Mouse (Mus musculus): ENCODE data around the gene Cdc42ep2. TPM values are rescaled to one million over a fixed set of nuclear protein-coding genes. Genes with fewer than 3 reads are reported as not detected.
A peak's percentile ranks its signal among the peaks of the same experiment; 100 is the strongest.

Cdc42ep2 gene
- 1 to 10 TPM; 4.4 to 6.0 (median 5.4) TPM for total RNA-seq (2022)

- DNase-seq (ENCODE audit: low spot score in 2 of 2), result peak; percentile 84 to 88
Observed at GRCm38 (mm10) chr19:5924713-5925093, at the start of gene Cdc42ep2. Gene Cdc42ep2, minus strand, starts transcription at chr19:5924816.

- no peak for DNase-seq (ENCODE audit: low spot score in 2 of 2)
Observed at GRCm38 (mm10) chr19:5967664-5968063, 43.0 kb upstream of the Cdc42ep2 start.

DNA sequence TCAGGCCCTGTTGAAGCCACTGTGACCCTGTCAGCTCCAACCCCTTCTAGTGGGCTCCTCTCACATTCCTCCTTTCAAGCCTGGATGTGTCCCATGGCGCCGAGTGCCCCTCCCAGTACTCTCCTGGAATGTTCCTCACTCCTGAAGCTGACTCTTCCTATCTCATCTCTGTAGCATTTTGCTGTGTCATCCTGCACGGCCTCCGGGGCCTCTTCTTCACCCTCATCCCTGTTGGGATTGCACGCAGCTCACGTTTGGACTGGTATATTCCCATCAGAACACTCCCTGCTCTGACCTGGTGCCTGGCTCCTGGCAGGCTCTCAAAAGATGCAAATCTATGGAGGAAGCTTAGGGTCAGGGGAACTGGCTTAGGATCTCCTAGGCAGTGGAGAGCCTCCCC lies 42.2 kb upstream of the Cdc42ep2 start:
- DNase-seq (ENCODE audit: low spot score in 2 of 2), result no peak

GRCm38 (mm10) chr19:5965910-5966309 lies 41.3 kb upstream of the Cdc42ep2 start:
- DNase-seq (ENCODE audit: low spot score in 2 of 2), result no peak

- peak; percentile 34 to 69 for DNase-seq (ENCODE audit: low spot score in 2 of 2)
Observed at GRCm38 (mm10) chr19:5965280-5965679, 40.7 kb upstream of the Cdc42ep2 start.

GRCm38 (mm10) chr19:5964804-5965203 lies 40.2 kb upstream of the Cdc42ep2 start:
- DNase-seq (ENCODE audit: low spot score in 2 of 2), result no peak

- DNase-seq (ENCODE audit: low spot score in 2 of 2), result peak; percentile 64 to 84
Observed at GRCm38 (mm10) chr19:5963883-5964562, 39.4 kb upstream of the Cdc42ep2 start, which contains the start of gene Pola2. Gene Pola2, minus strand, starts transcription at chr19:5964202.

DNA sequence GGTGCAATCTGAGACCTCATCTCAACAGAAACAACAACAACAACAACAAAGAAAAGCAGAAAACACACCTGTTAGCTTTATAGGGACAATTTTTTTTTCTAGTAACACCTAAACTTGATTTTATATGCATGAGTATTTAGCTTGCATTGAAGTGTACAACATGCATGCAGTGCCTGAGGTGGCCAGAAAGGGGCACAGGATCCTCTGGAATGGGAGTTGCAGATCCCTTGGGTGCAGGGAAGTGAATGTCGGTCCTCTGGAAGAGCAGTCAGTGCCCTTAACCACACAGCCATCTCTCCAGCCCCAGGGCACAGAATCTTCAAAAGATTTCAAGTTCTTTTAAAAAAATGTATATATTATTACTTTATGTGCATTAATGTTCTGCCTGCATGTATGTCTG lies 38.0 kb upstream of the Cdc42ep2 start:
- no peak for DNase-seq (ENCODE audit: low spot score in 2 of 2)

DNA sequence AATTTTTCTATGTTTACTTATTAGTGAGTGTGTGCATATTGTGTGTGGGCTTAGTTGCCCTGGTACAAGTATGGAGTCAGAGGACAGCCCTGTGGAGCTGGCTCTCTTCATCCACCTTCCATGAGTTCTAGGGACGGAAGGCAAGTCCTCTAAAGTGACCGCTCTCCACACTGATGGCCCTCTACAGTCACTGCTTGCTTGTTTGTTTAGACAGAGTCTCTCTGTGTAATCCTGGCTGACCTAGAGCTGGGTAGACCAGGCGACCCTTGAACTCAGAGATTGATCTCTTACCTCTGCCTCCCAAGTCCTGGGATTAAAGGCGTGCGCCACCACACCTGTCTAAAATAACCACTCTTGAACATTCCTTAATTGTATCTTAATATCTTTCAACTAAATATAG lies 32.8 kb upstream of the Cdc42ep2 start:
- DNase-seq (ENCODE audit: low spot score in 2 of 2), result no peak

- peak; percentile 39 to 75 for DNase-seq (ENCODE audit: low spot score in 2 of 2)
Observed at GRCm38 (mm10) chr19:5956685-5957084, 32.1 kb upstream of the Cdc42ep2 start.

DNA sequence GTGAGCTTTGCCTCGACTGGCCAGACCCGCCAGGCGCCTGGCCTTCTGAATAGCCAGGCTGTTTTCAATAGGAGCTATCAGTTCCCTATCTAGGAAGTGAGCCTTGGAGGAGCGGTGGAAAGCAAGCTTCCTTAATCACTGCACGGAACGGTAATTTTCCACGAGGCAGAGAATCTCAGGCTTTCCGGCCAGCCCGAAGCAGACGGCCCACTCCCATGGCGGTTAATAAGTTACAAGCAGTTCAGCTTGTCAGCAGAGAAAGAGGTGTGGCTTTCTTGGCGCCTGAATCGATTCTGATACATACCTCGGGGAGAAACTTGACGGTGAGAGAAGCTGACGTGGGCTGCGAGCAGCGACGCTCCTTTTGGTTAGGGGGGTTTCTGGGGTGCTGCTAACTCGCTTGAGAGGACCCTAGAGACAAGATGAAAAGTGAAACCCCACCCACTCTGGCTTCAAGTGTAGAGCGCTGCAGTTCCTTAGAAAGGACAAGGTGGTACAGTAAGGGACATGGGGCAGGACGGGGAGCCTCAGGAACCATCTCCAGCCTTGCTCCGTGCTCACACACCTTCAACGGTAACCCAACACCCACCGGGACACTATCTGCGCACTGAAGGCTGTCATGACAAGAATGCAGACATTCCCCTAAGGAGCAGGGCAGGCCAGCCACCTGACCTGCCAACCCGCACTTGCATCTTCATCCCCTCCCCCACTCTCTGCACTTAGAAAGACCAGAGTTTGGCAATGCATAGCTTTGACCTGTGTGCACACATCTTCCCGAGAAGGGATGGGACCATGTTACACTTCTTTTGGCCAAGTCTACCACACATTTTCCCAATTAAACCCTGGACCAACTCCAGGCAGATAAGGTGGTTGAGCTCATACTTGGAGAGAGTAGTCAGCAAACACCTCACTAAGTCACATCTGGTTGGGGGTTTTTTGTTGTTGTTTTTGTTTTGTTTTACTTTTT lies 31.4 kb upstream of the Cdc42ep2 start:
- DNase-seq (ENCODE audit: low spot score in 2 of 2), result no peak

DNA sequence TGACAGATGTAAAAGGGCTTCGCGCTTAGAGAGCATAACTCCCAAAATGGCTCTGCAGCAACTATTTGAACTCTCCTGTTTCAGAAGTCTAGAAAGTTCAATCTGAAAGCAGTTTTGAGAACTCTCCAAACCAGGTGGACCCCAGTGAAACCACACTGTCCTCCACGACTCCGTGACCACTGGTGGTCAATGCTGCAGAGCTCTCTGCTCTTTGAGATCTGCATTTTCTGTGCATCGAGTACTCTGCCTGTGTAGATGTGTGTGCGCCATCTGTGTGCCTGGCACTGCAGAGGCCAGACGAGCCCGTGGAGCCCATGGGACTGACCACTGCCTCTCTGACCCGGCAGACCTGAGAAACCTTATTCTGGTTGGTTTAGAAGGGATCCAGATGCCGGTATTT lies 30.3 kb upstream of the Cdc42ep2 start:
- no peak for DNase-seq (ENCODE audit: low spot score in 2 of 2)

- DNase-seq (ENCODE audit: low spot score in 2 of 2), result no peak
Observed at GRCm38 (mm10) chr19:5954031-5954710, 29.6 kb upstream of the Cdc42ep2 start.

- DNase-seq (ENCODE audit: low spot score in 2 of 2), result no peak
Observed at GRCm38 (mm10) chr19:5953201-5953770, 28.7 kb upstream of the Cdc42ep2 start.

DNA sequence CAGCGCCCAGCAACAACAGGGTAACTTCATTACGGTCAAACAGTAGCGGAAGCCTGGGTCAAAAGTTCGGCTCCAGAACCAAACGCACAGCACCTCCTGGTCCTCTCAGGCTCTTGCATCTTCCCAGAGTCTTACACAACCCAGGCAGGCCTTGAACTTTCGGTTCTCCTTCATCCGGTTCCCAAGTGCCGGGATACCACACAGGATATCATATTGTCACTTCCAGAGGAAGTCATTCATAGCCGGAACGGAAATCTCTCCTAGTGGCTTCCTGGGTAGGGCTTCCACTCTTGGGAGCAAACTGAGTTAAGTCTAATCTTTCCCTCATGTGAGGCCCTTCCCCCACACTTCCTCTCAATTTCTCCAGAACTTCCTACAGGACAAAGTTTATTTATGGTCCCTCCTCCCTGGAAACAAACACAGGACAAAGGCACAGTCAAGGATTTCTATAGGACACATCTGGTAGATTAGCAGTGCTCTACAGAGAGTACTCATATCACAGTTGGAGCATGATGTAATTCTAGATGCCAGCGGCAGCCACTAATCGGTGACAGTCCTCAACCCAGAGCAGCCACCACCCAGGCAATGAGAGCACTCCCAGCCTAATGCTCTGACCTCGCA lies 27.6 kb upstream of the Cdc42ep2 start:
- no peak for DNase-seq (ENCODE audit: low spot score in 2 of 2)

DNA sequence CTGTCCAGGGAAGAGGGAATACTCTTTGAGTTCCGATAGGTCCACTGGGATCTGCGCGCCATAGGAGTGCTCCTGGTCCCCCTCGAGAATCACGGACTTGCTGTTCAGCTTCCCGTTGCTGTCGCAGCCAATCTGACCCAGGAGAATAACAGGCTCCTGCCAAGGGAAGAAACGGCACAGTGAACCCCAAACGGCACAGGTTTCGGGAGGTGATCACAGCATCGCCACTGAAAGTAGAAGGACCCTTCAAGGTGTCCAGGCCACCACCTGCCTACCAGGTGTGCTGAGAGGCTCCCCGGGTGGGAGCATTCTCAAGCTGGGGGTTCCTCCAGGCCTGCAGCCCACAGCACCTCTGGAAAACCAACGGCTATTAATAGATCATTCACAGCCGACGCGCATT lies 27.0 kb upstream of the Cdc42ep2 start:
- DNase-seq (ENCODE audit: low spot score in 2 of 2), result no peak

DNA sequence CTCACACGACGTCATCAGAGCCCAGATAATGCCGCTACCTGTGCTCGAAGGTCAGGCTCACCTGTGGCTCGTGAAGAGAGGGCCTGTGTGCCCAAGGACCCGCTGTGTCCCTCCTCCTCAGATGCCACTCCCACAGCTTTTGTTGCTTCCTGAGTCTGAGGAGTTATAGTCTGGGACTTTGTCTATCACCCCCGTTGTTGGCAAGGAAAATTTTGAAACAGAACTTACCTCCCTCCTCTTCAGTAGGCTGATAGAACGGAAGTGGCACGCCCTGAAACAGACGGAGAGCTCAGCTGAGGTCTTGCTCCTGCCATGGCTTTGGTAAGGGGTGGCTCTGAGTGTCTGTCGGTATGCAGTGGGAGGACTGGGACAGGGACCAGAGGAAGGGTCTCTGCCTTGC lies 25.6 kb upstream of the Cdc42ep2 start:
- no peak for DNase-seq (ENCODE audit: low spot score in 2 of 2)

GRCm38 (mm10) chr19:5945891-5946290 lies 21.3 kb upstream of the Cdc42ep2 start:
- no peak for DNase-seq (ENCODE audit: low spot score in 2 of 2)

DNA sequence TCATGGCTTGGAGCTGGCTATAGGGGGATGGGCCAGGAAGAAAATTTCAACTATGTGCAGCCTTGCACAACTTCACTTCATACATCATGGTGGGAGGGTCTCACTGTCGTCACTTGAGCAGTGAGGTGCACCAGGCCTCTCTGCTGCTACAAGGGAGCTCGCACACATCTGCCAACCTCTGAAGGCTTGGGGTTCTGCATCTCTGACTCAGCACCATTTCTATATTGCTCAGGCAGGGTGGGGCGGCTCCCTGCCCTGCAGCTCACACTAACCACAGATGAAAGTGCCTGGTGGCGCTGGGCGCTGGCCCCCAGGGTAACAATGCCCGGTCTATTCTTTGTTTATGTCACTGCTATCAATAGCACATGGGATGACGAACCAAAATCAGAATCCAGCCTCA lies 20.4 kb upstream of the Cdc42ep2 start:
- peak; percentile 51 to 64 for DNase-seq (ENCODE audit: low spot score in 2 of 2)

DNA sequence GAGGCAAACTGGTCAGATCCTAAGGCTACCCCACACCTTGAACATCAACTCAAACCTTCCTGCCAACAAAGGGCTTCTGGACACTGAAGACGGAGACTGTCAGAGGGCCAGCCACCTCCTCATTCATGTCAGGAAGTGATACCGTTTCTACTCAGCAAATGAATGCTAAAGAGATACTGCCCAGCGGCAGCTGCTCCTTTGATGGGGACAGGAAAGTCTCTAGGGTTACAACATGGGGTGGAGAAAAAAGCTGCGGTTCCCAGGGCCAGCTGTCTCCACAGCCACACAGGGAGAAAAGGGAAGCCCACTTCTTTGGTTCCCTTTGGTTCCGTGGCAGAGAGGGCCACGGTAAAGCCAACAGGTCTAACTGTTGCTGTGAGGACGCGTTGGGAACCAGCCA lies 19.5 kb upstream of the Cdc42ep2 start:
- DNase-seq (ENCODE audit: low spot score in 2 of 2), result no peak

GRCm38 (mm10) chr19:5943404-5943803 lies 18.8 kb upstream of the Cdc42ep2 start:
- no peak for DNase-seq (ENCODE audit: low spot score in 2 of 2)

All from layer of hippocampus, adult 8-10 months (tissue).